In genomic region chr11:76469311-76469998, GRCm38 (mm10) we compare ENCODE assay signal across 8 mouse cellular contexts.
DNase-seq lines count a peak whose midpoint lies in the region; ATAC-seq and TF ChIP-seq lines count a peak whose summit lies in the region.

No protein-coding gene starts in this region.

- H3K27ac ChIP-seq in left cerebral cortex, adult 2 months: peak overlapping the region; percentile 15; the same call in 1 of the 2 replicates
- H3K27ac ChIP-seq in forebrain, embryonic 16.5 days (ENCODE audit: low read length): peak overlapping the region; percentile 91
- H3K27ac ChIP-seq in neural tube, embryonic 13.5 days (replicated peaks): peak overlapping the region; percentile 91

- ATAC-seq in forebrain, embryonic 16.5 days: peak; percentile 47
- peak; percentile 8; the same call in 1 of the 2 replicates for ATAC-seq in neural tube, embryonic 13.5 days (ENCODE audit: low read depth)
- no peak for ATAC-seq in megakaryocyte progenitor cell, adult 5-6 weeks (replicated peaks; ENCODE audit: poor library complexity)

- H3K4me1 ChIP-seq in forebrain, embryonic 16.5 days (replicated peaks; ENCODE audit: control insufficient read depth, insufficient read depth, low read length): peaks cover 63% of the 10 kb centered on the region
- H3K4me1 ChIP-seq in neural tube, embryonic 13.5 days (replicated peaks): peaks cover 84% of the 10 kb centered on the region

- H3K4me3 ChIP-seq in left cerebral cortex, adult 2 months: no peak overlapping the region
- no peak overlapping the region for H3K4me3 ChIP-seq in forebrain, embryonic 16.5 days (replicated peaks; ENCODE audit: low read length)
- H3K4me3 ChIP-seq in neural tube, embryonic 13.5 days: no peak overlapping the region

- 11% methylated on average over 11 of the region's 11 CpGs for WGBS in forebrain, embryonic 16.5 days
- WGBS in neural tube, embryonic 13.5 days: 35% methylated on average over 11 of the region's 11 CpGs

- no peak for DNase-seq in left cerebral cortex, adult 2 months (ENCODE audit: extremely low spot score in 1 of 2, low spot score in 2 of 2)
- DNase-seq in left cerebral cortex, adult 11 months (ENCODE audit: low spot score): no peak
- DNase-seq in adrenal gland, postnatal 10 days: peak; percentile 68
- DNase-seq in thymus, postnatal 36 days: no peak
- no peak for DNase-seq in ovary, postnatal 36 days (ENCODE audit: low spot score)

- H3K9me3 ChIP-seq in forebrain, embryonic 16.5 days (ENCODE audit: control insufficient read depth, low read length): no peaks in the 10 kb centered on the region
- H3K9me3 ChIP-seq in neural tube, embryonic 13.5 days: no peaks in the 10 kb centered on the region

- intact Hi-C loops in left cerebral cortex, adult 2 months (cut with DNase I): no loop called here

- H3K36me3 ChIP-seq in forebrain, embryonic 16.5 days (ENCODE audit: control insufficient read depth, insufficient read depth): no peaks in the 10 kb centered on the region
- no peaks in the 10 kb centered on the region for H3K36me3 ChIP-seq in neural tube, embryonic 13.5 days

- no peak for TF ChIP-seq CTCF in left cerebral cortex, adult 2 months (IDR thresholded peaks at IDR 0.05)

- H3K9ac ChIP-seq in forebrain, embryonic 16.5 days (replicated peaks; ENCODE audit: low read depth, low read length): peak overlapping the region; percentile 20; the same call in 1 of the 2 replicates
- peak overlapping the region; percentile 76 for H3K9ac ChIP-seq in neural tube, embryonic 13.5 days

- peak overlapping the region; percentile 0; the same call in 1 of the 2 replicates for H3K4me2 ChIP-seq in forebrain, embryonic 16.5 days (ENCODE audit: low read length)
- H3K4me2 ChIP-seq in neural tube, embryonic 13.5 days: no peak overlapping the region

- no peaks in the 10 kb centered on the region for H3K27me3 ChIP-seq in forebrain, embryonic 16.5 days (replicated peaks; ENCODE audit: control insufficient read depth, insufficient read depth, low read length)
- H3K27me3 ChIP-seq in neural tube, embryonic 13.5 days: no peaks in the 10 kb centered on the region

Comparison
In these comparisons a context has a peak if more than half of its experiments do, and no peak if none do; other contexts are left out.
1. H3K27ac ChIP-seq: peak in every context shown above with its lines; median percentile 91 in forebrain, embryonic 16.5 days; 91 in neural tube, embryonic 13.5 days; 15 in left cerebral cortex, adult 2 months.